Mouse (Mus musculus): Measurements from ENCODE around the gene Ush2a.

DNA sequence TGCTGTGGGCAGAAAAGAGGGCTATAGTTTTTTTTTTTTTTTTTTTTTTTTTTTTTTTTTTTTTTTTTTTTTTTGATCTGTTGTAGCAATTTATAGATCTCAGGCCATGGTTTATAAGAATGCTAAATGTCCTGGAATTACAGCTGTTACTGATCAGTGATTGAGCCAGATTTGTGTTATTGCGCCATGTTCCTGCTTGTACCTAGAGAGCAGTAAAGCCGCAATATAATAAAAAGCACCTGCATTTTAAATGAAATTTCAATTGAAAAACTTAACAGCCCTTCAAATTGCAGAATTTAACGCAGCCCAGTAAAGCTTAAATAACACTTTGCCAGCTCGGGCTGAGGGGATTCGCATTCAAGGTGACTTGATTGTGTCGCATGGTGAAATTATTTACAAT is 465.1 kb downstream of the Ush2a start:
- TF ChIP-seq CTCF (conservative IDR thresholded peaks at IDR 0.05; ENCODE audit: insufficient read depth, insufficient read length, low read depth, low read length): no peak
- TF ChIP-seq POLR2A (IDR thresholded peaks at IDR 0.05; ENCODE audit: low read depth, low read length): no peak

Measured in kidney, adult 2 months (tissue).